ENCODE assay signal across 9 mouse cellular contexts in genomic region chr5:3646991-3647707, GRCm38 (mm10). TPM values are rescaled to one million over a fixed set of nuclear protein-coding genes. Genes with fewer than 3 reads are reported as not detected.
DNase-seq lines count a peak whose midpoint lies in the region; ATAC-seq lines count a peak whose summit lies in the region.
"Had no signal": no experiment of that assay in that cellular context is flagged by ENCODE, and none has a peak within 500 bp of the region (broad histone marks: within the 10 kb centered on the region; RNA-seq: fewer than 3 reads in every experiment).

No protein-coding gene starts in this region.

- no peaks in the 10 kb centered on the region for H3K9me3 ChIP-seq in embryonic facial prominence, embryonic 11.5 days (replicated peaks; ENCODE audit: control insufficient read depth, low read length)
- H3K9me3 ChIP-seq in heart, embryonic 10.5 days: no peaks in the 10 kb centered on the region
- H3K9me3 ChIP-seq in kidney, embryonic 15.5 days (replicated peaks): no peaks in the 10 kb centered on the region
- no peaks in the 10 kb centered on the region for H3K9me3 ChIP-seq in liver, embryonic 15.5 days (replicated peaks)
- no peaks in the 10 kb centered on the region for H3K9me3 ChIP-seq in neural tube, embryonic 11.5 days (ENCODE audit: control insufficient read depth, low read length)

- DNase-seq in CD4-positive, CD25-positive, alpha-beta regulatory T cell, adult 2 months (ENCODE audit: low read depth, low spot score): peak; percentile 79
- peak; percentile 76 for DNase-seq in adrenal gland, postnatal 14 days
- DNase-seq in embryonic facial prominence, embryonic 11.5 days (ENCODE audit: low spot score): peak; percentile 66
- DNase-seq in heart, embryonic 10.5 days (ENCODE audit: low spot score): peak; percentile 84
- DNase-seq in neural tube, embryonic 11.5 days (ENCODE audit: low spot score): peak; percentile 61
- DNase-seq in telencephalon, adult 2 months (ENCODE audit: low read depth, low spot score): peak; percentile 63

- no peaks in the 10 kb centered on the region for H3K27me3 ChIP-seq in embryonic facial prominence, embryonic 11.5 days (ENCODE audit: control insufficient read depth, insufficient read depth, low read length)
- no peaks in the 10 kb centered on the region for H3K27me3 ChIP-seq in heart, embryonic 10.5 days (ENCODE audit: insufficient read depth, poor library complexity, severe bottlenecking)
- H3K27me3 ChIP-seq in kidney, embryonic 15.5 days: no peaks in the 10 kb centered on the region
- no peaks in the 10 kb centered on the region for H3K27me3 ChIP-seq in liver, embryonic 15.5 days
- H3K27me3 ChIP-seq in neural tube, embryonic 11.5 days (ENCODE audit: control insufficient read depth, insufficient read depth, low read length): no peaks in the 10 kb centered on the region

- peak; percentile 39 for ATAC-seq in embryonic facial prominence, embryonic 11.5 days (replicated peaks; ENCODE audit: insufficient number of reproducible peaks, low FRiP score, low TSS enrichment, low read depth)
- ATAC-seq in kidney, embryonic 15.5 days (replicated peaks; ENCODE audit: low FRiP score): peak; percentile 57
- peak; percentile 74 for ATAC-seq in liver, embryonic 15.5 days (ENCODE audit: insufficient read depth)
- ATAC-seq in neural tube, embryonic 11.5 days (ENCODE audit: insufficient read depth, low FRiP score, low TSS enrichment): peak; percentile 77

- peak overlapping the region; percentile 81 for H3K27ac ChIP-seq in embryonic facial prominence, embryonic 11.5 days (replicated peaks; ENCODE audit: low read depth, low read length)
- H3K27ac ChIP-seq in heart, embryonic 10.5 days: peak overlapping the region; percentile 96
- H3K27ac ChIP-seq in kidney, embryonic 15.5 days: peak overlapping the region; percentile 96
- peak overlapping the region; percentile 96 for H3K27ac ChIP-seq in liver, embryonic 15.5 days (replicated peaks)
- peak overlapping the region; percentile 77 for H3K27ac ChIP-seq in neural tube, embryonic 11.5 days (ENCODE audit: low read depth, low read length)

- H3K9ac ChIP-seq in embryonic facial prominence, embryonic 11.5 days (replicated peaks; ENCODE audit: low read length): peak overlapping the region; percentile 91
- H3K9ac ChIP-seq in kidney, embryonic 15.5 days: peak overlapping the region; percentile 85
- peak overlapping the region; percentile 88 for H3K9ac ChIP-seq in liver, embryonic 15.5 days
- peak overlapping the region; percentile 88 for H3K9ac ChIP-seq in neural tube, embryonic 11.5 days (ENCODE audit: low read length)

- H3K4me3 ChIP-seq in embryonic facial prominence, embryonic 11.5 days (ENCODE audit: low read depth, low read length): peak overlapping the region; percentile 98
- peak overlapping the region; percentile 90 for H3K4me3 ChIP-seq in heart, embryonic 10.5 days
- peak overlapping the region; percentile 96 for H3K4me3 ChIP-seq in kidney, embryonic 15.5 days (replicated peaks)
- peak overlapping the region; percentile 99 for H3K4me3 ChIP-seq in liver, embryonic 15.5 days (replicated peaks)
- H3K4me3 ChIP-seq in neural tube, embryonic 11.5 days (ENCODE audit: low read depth, low read length): peak overlapping the region; percentile 94

- WGBS in embryonic facial prominence, embryonic 11.5 days: under 1% methylated on average over 49 of the region's 60 CpGs
- under 1% methylated on average over 57 of the region's 60 CpGs for WGBS in heart, embryonic 10.5 days
- WGBS in kidney, embryonic 15.5 days: 0% methylated on average over 60 of the region's 60 CpGs
- WGBS in liver, embryonic 15.5 days (ENCODE audit: insufficient replicate concordance): under 1% methylated on average over 46 of the region's 60 CpGs
- under 1% methylated on average over 55 of the region's 60 CpGs for WGBS in neural tube, embryonic 11.5 days

- peak overlapping the region; percentile 56 for H3K4me2 ChIP-seq in embryonic facial prominence, embryonic 11.5 days (ENCODE audit: low read depth, low read length)
- peak overlapping the region; percentile 78 for H3K4me2 ChIP-seq in kidney, embryonic 15.5 days
- peak overlapping the region; percentile 85 for H3K4me2 ChIP-seq in liver, embryonic 15.5 days
- peak overlapping the region; percentile 61 for H3K4me2 ChIP-seq in neural tube, embryonic 11.5 days (ENCODE audit: low read depth)

- no peaks in the 10 kb centered on the region for H3K4me1 ChIP-seq in embryonic facial prominence, embryonic 11.5 days (ENCODE audit: control insufficient read depth, insufficient read depth, low read length)
- 0 out of 2 replicates have a peak, but pooled peaks cover 4% of the 10 kb centered on the region for H3K4me1 ChIP-seq in heart, embryonic 10.5 days
- H3K4me1 ChIP-seq in kidney, embryonic 15.5 days: peaks cover 11% of the 10 kb centered on the region
- peaks cover 20% of the 10 kb centered on the region for H3K4me1 ChIP-seq in liver, embryonic 15.5 days (replicated peaks)
- H3K4me1 ChIP-seq in neural tube, embryonic 11.5 days (ENCODE audit: control insufficient read depth, insufficient read depth, low read length): 0 out of 2 replicates have a peak, but pooled peaks cover 4% of the 10 kb centered on the region

- H3K36me3 ChIP-seq in embryonic facial prominence, embryonic 11.5 days (replicated peaks; ENCODE audit: control insufficient read depth, insufficient read depth, low read depth, low read length): peaks cover 2% of the 10 kb centered on the region; the same call in 1 of the 2 replicates
- H3K36me3 ChIP-seq in heart, embryonic 10.5 days: peaks cover 33% of the 10 kb centered on the region
- H3K36me3 ChIP-seq in kidney, embryonic 15.5 days: peaks cover 32% of the 10 kb centered on the region
- H3K36me3 ChIP-seq in liver, embryonic 15.5 days (replicated peaks): peaks cover 24% of the 10 kb centered on the region
- H3K36me3 ChIP-seq in neural tube, embryonic 11.5 days (ENCODE audit: control insufficient read depth, insufficient read depth, low read length): 0 out of 2 replicates have a peak, but pooled peaks cover 3% of the 10 kb centered on the region

RNA-seq across cellular contexts. Expression of gene Tmbim7, which starts 3.8 kb away (rescaled TPM):
- not detected in 2 replicates for total RNA-seq in adrenal gland, postnatal 14 days (2021)
- polyA plus RNA-seq in embryonic facial prominence, embryonic 11.5 days (2014; fragmentation: Nextera tagmentation; extraction: Ambion mirVana): not detected in 2 replicates
- not detected in 2 replicates for polyA plus RNA-seq in heart, embryonic 10.5 days (2016; fragmentation: Nextera tagmentation; extraction: Ambion mirVana)
- polyA plus RNA-seq in kidney, embryonic 15.5 days (2015; fragmentation: Nextera tagmentation; extraction: Ambion mirVana): not detected in 2 replicates
- not detected in 2 replicates for polyA plus RNA-seq in liver, embryonic 15.5 days (2015; fragmentation: Nextera tagmentation; extraction: Ambion mirVana)
- not detected in 2 replicates for polyA plus RNA-seq in neural tube, embryonic 11.5 days (2014; fragmentation: Nextera tagmentation; extraction: Ambion mirVana)
- total RNA-seq: layer of hippocampus, adult 18-20 months had no signal

RNA-seq across cellular contexts. Expression of gene Gatad1, which starts 9.8 kb away (rescaled TPM):
- 145 and 146 TPM in 2 replicates for total RNA-seq in adrenal gland, postnatal 14 days (2021)
- polyA plus RNA-seq in embryonic facial prominence, embryonic 11.5 days (2014; fragmentation: Nextera tagmentation; extraction: Ambion mirVana): 69.9 and 74.9 TPM in 2 replicates
- 63.0 and 68.9 TPM in 2 replicates for polyA plus RNA-seq in heart, embryonic 10.5 days (2016; fragmentation: Nextera tagmentation; extraction: Ambion mirVana)
- polyA plus RNA-seq in kidney, embryonic 15.5 days (2015; fragmentation: Nextera tagmentation; extraction: Ambion mirVana): 71.5 and 73.3 TPM in 2 replicates
- polyA plus RNA-seq in liver, embryonic 15.5 days (2015; fragmentation: Nextera tagmentation; extraction: Ambion mirVana): 19.8 and 22.6 TPM in 2 replicates
- 73.1 and 77.4 TPM in 2 replicates for polyA plus RNA-seq in neural tube, embryonic 11.5 days (2014; fragmentation: Nextera tagmentation; extraction: Ambion mirVana)

RNA-seq across cellular contexts. Expression of gene Rbm48, which starts 50.8 kb away (rescaled TPM):
- 6.3 and 14.8 TPM in 2 replicates for total RNA-seq in adrenal gland, postnatal 14 days (2021)
- 16.3 and 17.3 TPM in 2 replicates for polyA plus RNA-seq in embryonic facial prominence, embryonic 11.5 days (2014; fragmentation: Nextera tagmentation; extraction: Ambion mirVana)
- 10.9 and 11.4 TPM in 2 replicates for polyA plus RNA-seq in heart, embryonic 10.5 days (2016; fragmentation: Nextera tagmentation; extraction: Ambion mirVana)
- polyA plus RNA-seq in kidney, embryonic 15.5 days (2015; fragmentation: Nextera tagmentation; extraction: Ambion mirVana): 14.1 and 15.1 TPM in 2 replicates
- polyA plus RNA-seq in liver, embryonic 15.5 days (2015; fragmentation: Nextera tagmentation; extraction: Ambion mirVana): 4.9 and 5.6 TPM in 2 replicates
- 12.9 and 16.4 TPM in 2 replicates for polyA plus RNA-seq in neural tube, embryonic 11.5 days (2014; fragmentation: Nextera tagmentation; extraction: Ambion mirVana)

RNA-seq across cellular contexts. Expression of gene Pex1, which starts 51.3 kb away (rescaled TPM):
- total RNA-seq in adrenal gland, postnatal 14 days (2021): 26.0 and 27.2 TPM in 2 replicates
- polyA plus RNA-seq in embryonic facial prominence, embryonic 11.5 days (2014; fragmentation: Nextera tagmentation; extraction: Ambion mirVana): 13.3 and 13.4 TPM in 2 replicates
- polyA plus RNA-seq in heart, embryonic 10.5 days (2016; fragmentation: Nextera tagmentation; extraction: Ambion mirVana): 11.5 and 13.9 TPM in 2 replicates
- polyA plus RNA-seq in kidney, embryonic 15.5 days (2015; fragmentation: Nextera tagmentation; extraction: Ambion mirVana): 16.8 and 18.3 TPM in 2 replicates
- 4.8 and 5.4 TPM in 2 replicates for polyA plus RNA-seq in liver, embryonic 15.5 days (2015; fragmentation: Nextera tagmentation; extraction: Ambion mirVana)
- polyA plus RNA-seq in neural tube, embryonic 11.5 days (2014; fragmentation: Nextera tagmentation; extraction: Ambion mirVana): 14.7 and 17.0 TPM in 2 replicates

Comparison
In these comparisons a context has a peak if more than half of its experiments do, and no peak if none do; other contexts are left out.
1. Peak in every context shown above with its lines: DNase-seq, ATAC-seq, H3K4me3 ChIP-seq and H3K27ac ChIP-seq.